ENCODE assay signal across 24 mouse cellular contexts in genomic region chr5:110976721-110977120, GRCm38 (mm10).
"Had no signal": no experiment of that assay in that cellular context is flagged by ENCODE, and none has a peak within 500 bp of the region (broad histone marks: within the 10 kb centered on the region; RNA-seq: fewer than 3 reads in every experiment).

No protein-coding gene starts in this region.

- H3K4me3 ChIP-seq: heart, embryonic 10.5 days; heart, embryonic 12.5 days; hindbrain, embryonic 13.5 days; hindbrain, embryonic 15.5 days; layer of hippocampus, adult 2 months; left cerebral cortex, adult 2 months; limb, embryonic 10.5 days; limb, embryonic 12.5 days; liver, embryonic 13.5 days had no signal

- H3K36me3 ChIP-seq: heart, embryonic 12.5 days; liver, embryonic 13.5 days had no signal

- H3K9me3 ChIP-seq: heart, embryonic 10.5 days; hindbrain, embryonic 13.5 days; hindbrain, embryonic 15.5 days; limb, embryonic 10.5 days; liver, embryonic 13.5 days had no signal

- H3K9ac ChIP-seq: heart, embryonic 12.5 days; hindbrain, embryonic 13.5 days; hindbrain, embryonic 15.5 days; limb, embryonic 12.5 days; liver, embryonic 13.5 days had no signal

- H3K4me2 ChIP-seq: heart, embryonic 12.5 days; hindbrain, embryonic 13.5 days; hindbrain, embryonic 15.5 days; limb, embryonic 12.5 days; liver, embryonic 11.5 days; liver, embryonic 13.5 days had no signal

- H3K27me3 ChIP-seq: hindbrain, embryonic 15.5 days; limb, embryonic 12.5 days had no signal

- ATAC-seq: hindbrain, postnatal 0 days; intestine, embryonic 16.5 days had no signal

- H3K27ac ChIP-seq: heart, embryonic 10.5 days; hindbrain, embryonic 13.5 days; hindbrain, embryonic 15.5 days; hindbrain, postnatal 0 days; layer of hippocampus, adult 2 months; left cerebral cortex, adult 2 months; limb, embryonic 10.5 days; limb, embryonic 12.5 days; liver, embryonic 13.5 days had no signal

- DNase-seq: gastrocnemius, postnatal 14 days; gastrocnemius, postnatal 36 days; heart, adult 18-20 months; heart, postnatal 10 days; heart, postnatal 36 days; kidney, adult 11 months; kidney, adult 2 months; kidney, adult 9 months; kidney, postnatal 10 days; kidney, postnatal 25 days; kidney, postnatal 4 days; liver; liver, embryonic 13.5 days had no signal
